Mouse (Mus musculus) C2C12 (cell line): ENCODE data around the gene Usp10.

Source experiments
- CEBPB ChIP-seq: IDR thresholded peaks from one replicate; pipeline ENCODE4 v1.6.1; 2011; ENCODE audit warnings: low read depth, mild to moderate bottlenecking, control low read depth, moderate library complexity
- CTCF ChIP-seq: IDR thresholded peaks from one replicate; pipeline ENCODE4 v1.5.1; 2011; ENCODE audit not compliant: control insufficient read depth, insufficient read depth, insufficient read length
- MAX ChIP-seq: IDR thresholded peaks from one replicate; pipeline ENCODE4 v1.6.1; 2011; ENCODE audit warnings: mild to moderate bottlenecking, control low read depth
- MYOD1 ChIP-seq: IDR thresholded peaks from one replicate; pipeline ENCODE4 v1.6.1; 2011; ENCODE audit warnings: low read depth; ENCODE audit not compliant: control insufficient read depth, insufficient read length
- USF1 ChIP-seq: IDR thresholded peaks from one replicate; pipeline ENCODE4 v1.6.1; 2011; ENCODE audit warnings: low read depth, mild to moderate bottlenecking, control low read depth, moderate library complexity

- TF ChIP-seq CTCF (no peak), CEBPB (no peak), USF1 (no peak), MAX (no peak), MYOD1 (no peak)
These were observed 542 bp downstream of the Usp10 start, which contains the start of gene Gm20388 for GRCm38 (mm10) chr8:119910547-119911257.
